Mouse (Mus musculus): ENCODE measurements around the gene Kif5a.

Gene Kif5a

GRCm38 (mm10) chr10:127289573-127290191 is 26.5 kb upstream of the Kif5a start:
- DNase-seq (ENCODE audit: inconsistent age in 2 of 2, low spot score in 1 of 2): peak in 1 of 2 experiments; percentile 66

- DNase-seq (ENCODE audit: inconsistent age in 2 of 2, low spot score in 1 of 2): peak; percentile 94 to 97
These were observed 25.8 kb upstream of the Kif5a start, which contains the start of gene Mbd6 for GRCm38 (mm10) chr10:127288800-127289572. TSS of gene Mbd6 (minus strand) at chr10:127289018.

- DNase-seq (ENCODE audit: inconsistent age in 2 of 2, low spot score in 1 of 2): no peak
These were observed 25.2 kb upstream of the Kif5a start for GRCm38 (mm10) chr10:127288328-127288799.

- DNase-seq (ENCODE audit: inconsistent age in 2 of 2, low spot score in 1 of 2): no peak
These were observed 24.8 kb upstream of the Kif5a start for GRCm38 (mm10) chr10:127287936-127288293.

- DNase-seq (ENCODE audit: inconsistent age in 2 of 2, low spot score in 1 of 2): peak in 1 of 2 experiments; percentile 42
These were observed 24.3 kb upstream of the Kif5a start for GRCm38 (mm10) chr10:127287271-127287935.

GRCm38 (mm10) chr10:127286730-127287129 is 23.6 kb upstream of the Kif5a start:
- peak; percentile 49 to 58 for DNase-seq (ENCODE audit: inconsistent age in 2 of 2, low spot score in 1 of 2)

- peak in 1 of 2 experiments; percentile 28 for DNase-seq (ENCODE audit: inconsistent age in 2 of 2, low spot score in 1 of 2)
These were observed 23.0 kb upstream of the Kif5a start for GRCm38 (mm10) chr10:127286194-127286593.

- DNase-seq (ENCODE audit: inconsistent age in 2 of 2, low spot score in 1 of 2): peak; percentile 31 to 41
These were observed 22.5 kb upstream of the Kif5a start for GRCm38 (mm10) chr10:127285644-127286043.

- DNase-seq (ENCODE audit: inconsistent age in 2 of 2, low spot score in 1 of 2): peak in 1 of 2 experiments; percentile 13
These were observed 21.8 kb upstream of the Kif5a start for GRCm38 (mm10) chr10:127284724-127285500.

GRCm38 (mm10) chr10:127284105-127284622 is 21.0 kb upstream of the Kif5a start:
- peak in 1 of 2 experiments; percentile 10 for DNase-seq (ENCODE audit: inconsistent age in 2 of 2, low spot score in 1 of 2)

- DNase-seq (ENCODE audit: inconsistent age in 2 of 2, low spot score in 1 of 2): peak; percentile 36 to 77
These were observed 19.6 kb upstream of the Kif5a start for GRCm38 (mm10) chr10:127282620-127283215.

GRCm38 (mm10) chr10:127281316-127281715 is 18.2 kb upstream of the Kif5a start:
- no peak for DNase-seq (ENCODE audit: inconsistent age in 2 of 2, low spot score in 1 of 2)

GRCm38 (mm10) chr10:127279730-127280129 is 16.6 kb upstream of the Kif5a start:
- no peak for DNase-seq (ENCODE audit: inconsistent age in 2 of 2, low spot score in 1 of 2)

- no peak for DNase-seq (ENCODE audit: inconsistent age in 2 of 2, low spot score in 1 of 2)
These were observed 11.3 kb upstream of the Kif5a start for GRCm38 (mm10) chr10:127274261-127275022.

GRCm38 (mm10) chr10:127272371-127272770 is 9.2 kb upstream of the Kif5a start:
- DNase-seq (ENCODE audit: inconsistent age in 2 of 2, low spot score in 1 of 2): no peak

- no peak for DNase-seq (ENCODE audit: inconsistent age in 2 of 2, low spot score in 1 of 2)
These were observed 6.7 kb upstream of the Kif5a start for GRCm38 (mm10) chr10:127269884-127270283.

GRCm38 (mm10) chr10:127269036-127269435 is 5.9 kb upstream of the Kif5a start:
- DNase-seq (ENCODE audit: inconsistent age in 2 of 2, low spot score in 1 of 2): peak in 1 of 2 experiments; percentile 26

- DNase-seq (ENCODE audit: inconsistent age in 2 of 2, low spot score in 1 of 2): no peak
These were observed 5.3 kb upstream of the Kif5a start for GRCm38 (mm10) chr10:127268401-127268800.

- no peak for DNase-seq (ENCODE audit: inconsistent age in 2 of 2, low spot score in 1 of 2)
These were observed 4.2 kb upstream of the Kif5a start for GRCm38 (mm10) chr10:127267318-127267717.
